In the genomic region with DNA sequence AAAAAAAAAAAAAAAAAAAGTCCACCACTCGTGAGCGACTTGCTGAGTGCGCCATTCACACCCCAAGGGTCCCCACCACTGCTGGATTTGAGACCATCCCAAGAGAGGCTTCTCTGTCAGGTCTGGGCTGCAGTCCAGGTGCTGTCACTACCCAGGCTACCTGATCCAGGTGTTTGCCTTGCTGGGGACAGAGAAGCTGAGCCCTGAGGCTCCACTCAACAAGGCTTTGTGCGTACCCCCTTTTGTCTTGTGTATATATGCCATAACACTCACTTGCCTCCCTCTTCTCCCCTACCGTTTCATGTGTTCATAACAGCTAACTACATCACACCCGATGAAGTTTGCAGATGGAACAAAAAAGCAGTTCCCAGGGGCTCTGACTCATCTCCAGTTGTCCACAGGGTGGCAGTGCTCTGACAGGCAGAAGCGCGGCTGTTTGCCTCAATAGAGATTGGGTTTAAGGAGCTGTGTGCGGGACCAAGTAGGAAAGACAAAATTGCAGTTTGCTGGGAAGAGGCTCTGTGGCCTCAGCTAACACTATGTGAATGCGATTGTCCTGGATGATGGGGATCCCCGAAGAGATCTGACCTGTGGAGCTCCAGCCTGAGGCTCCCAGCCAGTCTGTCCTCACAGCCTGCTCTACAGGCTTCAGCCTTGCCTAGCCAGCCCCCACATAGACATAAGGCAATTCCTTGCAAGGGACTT, we compare ENCODE assay signal across 9 mouse cellular contexts. TPM values are rescaled to one million over a fixed set of nuclear protein-coding genes. Genes with fewer than 3 reads are reported as not detected.
DNase-seq lines count a peak whose midpoint lies in the region; ATAC-seq lines count a peak whose summit lies in the region.
"Had no signal": no experiment of that assay in that cellular context is flagged by ENCODE, and none has a peak within 500 bp of the region (broad histone marks: within the 10 kb centered on the region; RNA-seq: fewer than 3 reads in every experiment).

No protein-coding gene starts in this region.

- DNase-seq in cerebellum, adult 11 months = peak; percentile 42
- peak; percentile 69 for DNase-seq in cerebellum, adult 9-10 months
- DNase-seq in frontal cortex, postnatal 14 days (ENCODE audit: low spot score in 2 of 2) = peak; percentile 48 to 66
- DNase-seq in induced T-regulatory cell, adult 2 months (ENCODE audit: low read depth) = peak; percentile 79
- DNase-seq in left cerebral cortex, postnatal 10 days (ENCODE audit: extremely low spot score in 1 of 2, low spot score in 2 of 2) = peak; percentile 76
- peak; percentile 60 for DNase-seq in right cerebral cortex, postnatal 25 days

- intact Hi-C loops in left cerebral cortex, postnatal 10 days (cut with DNase I) = no loop called here

- no peak for ATAC-seq in cerebellum, adult (ENCODE audit: insufficient number of reproducible peaks, low FRiP score, low TSS enrichment)
- ATAC-seq in megakaryocyte-erythroid progenitor cell, adult 5-6 weeks (replicated peaks; ENCODE audit: low FRiP score, low TSS enrichment, poor library complexity, severe bottlenecking) = peak; percentile 85

RNA-seq across cellular contexts. Expression of gene Dynll2, which starts 12.7 kb away (rescaled TPM):
- total RNA-seq in left cerebral cortex, postnatal 10 days (2021) = 100 to 1,000 TPM; 373 to 406 TPM
- total RNA-seq in megakaryocyte-erythroid progenitor cell, adult 5-6 weeks (2014; fragmentation: Nextera tagmentation) = 18.4 and 30.2 TPM in 2 replicates
- 9.6 and 26.7 TPM in 2 replicates for total RNA-seq in megakaryocyte-erythroid progenitor cell, adult 5-6 weeks (2017)

RNA-seq across cellular contexts. Expression of gene Olfr464, which starts 53.9 kb away (rescaled TPM):
- total RNA-seq in left cerebral cortex, postnatal 10 days (2021) = under 1 TPM in 1 of 2 experiments, not detected in 1; 0.22 TPM
- not detected in 2 replicates for total RNA-seq in megakaryocyte-erythroid progenitor cell, adult 5-6 weeks (2014; fragmentation: Nextera tagmentation)
- not detected in 2 replicates for total RNA-seq in megakaryocyte-erythroid progenitor cell, adult 5-6 weeks (2017)
- total RNA-seq: layer of hippocampus, postnatal 25 days had no signal

Comparison
In these comparisons a context has a peak if more than half of its experiments do, and no peak if none do; other contexts are left out.
1. RNA of gene Dynll2, which starts 12.7 kb away (total RNA-seq): 373 to 406 TPM in left cerebral cortex, postnatal 10 days; 9.6 to 30.2 TPM in megakaryocyte-erythroid progenitor cell, adult 5-6 weeks; every median in the first group is over 10 times any median in the second.
2. Peak in every context shown above with its lines, with median percentiles within 50 percentile points of each other: DNase-seq.